Mouse (Mus musculus) B cell, adult 2 months (primary cell): ENCODE results near the gene Nup93.
"Not testable (repeated sequence)": the region's sequence is repeated elsewhere in the genome, so short reads cannot be mapped to it uniquely, and the experiment has no call there.

Experiments used
- DNase-seq, 2 experiments: peaks; one replicate each; pipeline ENCODE4 v3.0.0; 2022

Nup93 gene

DNA sequence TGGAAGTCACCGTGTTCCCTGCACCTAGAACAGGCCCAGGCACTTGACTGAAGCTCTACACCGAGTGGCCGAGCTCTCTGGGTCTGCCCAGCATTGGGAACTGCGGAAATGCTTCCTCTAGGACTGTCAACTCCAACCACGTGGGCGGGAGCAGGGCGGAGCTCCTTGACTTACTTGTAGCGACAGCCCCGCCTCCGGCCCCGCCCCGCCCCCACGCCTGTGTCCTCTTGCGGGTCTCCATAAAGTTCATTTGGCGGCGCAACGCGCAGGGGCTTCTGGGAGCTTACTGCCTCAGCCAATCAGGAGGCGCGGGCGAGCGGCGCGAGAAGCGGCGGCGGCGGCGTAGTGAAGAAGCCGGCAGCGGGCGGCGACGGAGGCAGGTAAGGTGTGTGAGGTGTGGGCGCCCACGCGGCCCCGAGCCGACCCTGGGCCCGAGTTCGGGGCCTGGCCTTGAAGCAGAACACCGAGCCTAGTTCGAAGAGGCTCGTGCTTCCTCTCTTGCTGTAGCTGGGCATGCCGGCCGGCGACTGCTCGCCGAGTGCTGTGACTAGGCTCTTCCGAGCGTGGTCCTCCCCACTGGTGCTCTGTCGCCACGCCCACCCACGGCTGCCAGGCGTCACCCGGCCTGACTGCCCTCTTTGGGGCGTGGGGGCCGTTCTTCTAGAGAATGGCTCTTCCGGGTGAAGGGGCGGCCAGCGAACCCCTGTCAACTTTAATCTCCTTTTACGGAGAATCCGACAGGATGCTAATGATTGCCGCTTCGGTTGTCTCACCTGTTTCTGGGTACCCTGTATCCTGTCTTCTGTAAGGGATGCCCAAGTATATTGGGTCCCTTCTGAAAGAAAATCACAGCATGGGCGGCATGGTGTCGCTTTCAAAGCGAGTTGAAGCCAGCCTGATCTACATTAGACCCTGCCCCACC lies at the start of gene Nup93:
Gene Nup93 (plus strand): TSS at position 313 of the 922 bp plus-strand sequence.
- peak; percentile 92 to 94 for DNase-seq

DNA sequence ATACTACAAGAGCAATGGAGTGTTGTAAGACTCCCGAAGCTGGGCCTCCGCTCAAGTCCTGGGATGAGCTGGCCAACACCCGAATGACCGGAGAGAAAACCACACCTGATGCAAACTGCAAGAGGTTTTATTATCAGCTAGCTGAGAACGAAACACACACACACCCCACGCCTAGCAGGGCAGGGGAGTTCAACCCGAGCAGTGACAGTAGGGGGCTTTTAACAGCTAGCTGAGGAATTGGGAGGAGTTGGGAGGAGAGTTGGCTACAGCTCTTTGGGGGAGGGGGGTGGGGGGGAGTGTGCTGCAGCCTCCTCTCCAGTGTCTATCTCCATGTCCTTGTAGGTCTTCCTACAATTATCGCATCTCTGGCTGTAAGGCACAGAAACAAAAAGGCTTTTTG lies 48.6 kb upstream of the Nup93 start:
- not testable (repeated sequence) for DNase-seq

DNA sequence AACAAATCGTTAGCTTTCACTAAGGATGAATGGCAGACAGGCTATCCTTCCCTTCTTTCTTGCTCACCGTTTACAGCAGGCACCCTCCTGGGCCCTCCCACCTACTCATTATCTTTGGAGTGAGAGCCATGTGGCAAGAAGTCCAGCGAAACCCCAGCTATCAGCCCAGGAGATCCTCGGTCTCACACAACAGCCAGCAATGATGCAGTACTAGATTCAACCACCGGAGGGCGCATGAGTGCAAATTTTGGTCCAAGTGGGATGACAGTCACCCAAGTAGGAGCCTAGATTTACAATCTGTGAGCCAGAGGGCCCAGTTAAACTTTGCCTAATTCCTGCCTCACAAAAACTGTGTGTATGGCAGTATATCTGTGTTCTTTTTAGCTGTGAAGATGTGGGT lies 47.1 kb upstream of the Nup93 start:
- DNase-seq = peak; percentile 91 to 92

DNA sequence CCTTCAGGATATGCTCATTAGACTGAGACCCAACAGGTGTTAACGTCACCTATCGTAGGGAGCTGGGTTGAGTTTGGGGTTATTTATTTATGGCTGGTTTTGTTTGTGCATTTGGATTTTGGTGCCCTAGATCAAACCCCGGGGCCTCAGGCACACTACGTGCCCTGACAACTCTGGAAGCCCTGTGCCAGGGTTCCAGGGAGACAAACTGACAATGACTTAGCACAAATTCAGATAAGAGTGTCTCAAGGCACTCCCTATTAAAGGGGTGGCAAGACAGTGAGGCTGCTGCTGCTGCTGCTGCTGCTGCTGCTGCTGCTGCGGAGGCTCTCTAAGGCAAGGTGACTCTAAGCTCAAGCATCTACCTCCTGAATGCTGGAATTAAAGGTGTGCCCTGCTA lies 44.8 kb upstream of the Nup93 start:
- no peak for DNase-seq

DNA sequence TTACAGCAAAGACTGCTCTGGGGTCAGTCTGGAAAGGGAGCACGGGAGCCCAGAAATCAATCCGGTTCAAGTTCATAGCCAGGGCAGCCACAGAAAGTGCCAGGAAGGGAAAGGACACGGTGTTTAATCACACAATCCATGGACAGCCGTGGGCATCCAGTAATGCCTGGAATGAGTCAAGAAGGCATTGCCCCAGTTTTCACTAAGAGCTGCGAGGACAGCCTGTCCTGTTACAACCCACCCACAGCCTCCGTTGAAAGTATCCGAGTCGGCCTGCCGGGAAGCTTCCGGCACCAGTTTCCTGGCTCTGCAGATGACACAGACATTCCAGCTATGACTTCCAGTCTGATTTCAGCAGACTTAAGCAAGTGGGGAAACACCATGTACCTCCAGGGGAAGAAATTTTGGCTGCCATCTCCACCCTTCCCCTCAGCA lies 43.0 kb upstream of the Nup93 start:
- no peak for DNase-seq

DNA sequence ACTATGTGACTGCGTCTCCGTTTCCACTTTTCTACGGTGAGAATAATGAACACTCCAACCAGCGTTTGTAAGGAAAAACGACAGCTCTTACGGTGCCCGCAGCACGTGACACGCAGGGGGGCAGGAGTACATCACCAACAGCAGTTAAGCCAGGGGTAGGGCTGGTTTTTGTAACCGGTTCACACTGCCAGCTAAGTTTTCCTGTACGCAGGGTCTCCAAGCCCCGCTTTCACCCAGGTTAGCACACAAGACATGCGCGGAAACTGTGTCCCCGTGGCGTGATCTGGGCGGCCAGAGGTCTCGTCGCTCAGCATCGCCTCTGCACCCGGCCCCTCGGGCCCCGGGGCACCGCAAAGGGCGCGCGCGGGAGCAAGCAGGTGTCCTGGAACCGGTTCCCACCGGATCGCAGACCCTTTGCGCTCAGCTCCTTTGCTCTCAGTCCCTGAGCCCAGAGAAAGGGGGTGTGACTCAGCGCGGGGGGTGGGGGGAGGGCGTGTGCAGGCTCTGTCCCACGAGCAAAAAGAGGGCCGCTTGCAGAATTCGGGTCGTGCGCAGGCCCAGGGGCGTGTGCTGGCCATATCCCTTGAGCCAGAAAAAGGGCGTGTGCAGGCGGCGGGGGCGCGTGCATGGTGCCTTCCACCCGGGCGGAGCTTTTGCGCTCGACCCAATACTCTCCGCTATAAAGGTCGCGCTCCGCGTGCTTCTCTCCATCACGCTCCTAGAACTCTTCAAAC lies 42.1 kb upstream of the Nup93 start, which contains the start of gene Mt2:
Gene Mt2 (plus strand): TSS at position 590 of the 734 bp plus-strand sequence.
- peak; percentile 23 to 33 for DNase-seq

DNA sequence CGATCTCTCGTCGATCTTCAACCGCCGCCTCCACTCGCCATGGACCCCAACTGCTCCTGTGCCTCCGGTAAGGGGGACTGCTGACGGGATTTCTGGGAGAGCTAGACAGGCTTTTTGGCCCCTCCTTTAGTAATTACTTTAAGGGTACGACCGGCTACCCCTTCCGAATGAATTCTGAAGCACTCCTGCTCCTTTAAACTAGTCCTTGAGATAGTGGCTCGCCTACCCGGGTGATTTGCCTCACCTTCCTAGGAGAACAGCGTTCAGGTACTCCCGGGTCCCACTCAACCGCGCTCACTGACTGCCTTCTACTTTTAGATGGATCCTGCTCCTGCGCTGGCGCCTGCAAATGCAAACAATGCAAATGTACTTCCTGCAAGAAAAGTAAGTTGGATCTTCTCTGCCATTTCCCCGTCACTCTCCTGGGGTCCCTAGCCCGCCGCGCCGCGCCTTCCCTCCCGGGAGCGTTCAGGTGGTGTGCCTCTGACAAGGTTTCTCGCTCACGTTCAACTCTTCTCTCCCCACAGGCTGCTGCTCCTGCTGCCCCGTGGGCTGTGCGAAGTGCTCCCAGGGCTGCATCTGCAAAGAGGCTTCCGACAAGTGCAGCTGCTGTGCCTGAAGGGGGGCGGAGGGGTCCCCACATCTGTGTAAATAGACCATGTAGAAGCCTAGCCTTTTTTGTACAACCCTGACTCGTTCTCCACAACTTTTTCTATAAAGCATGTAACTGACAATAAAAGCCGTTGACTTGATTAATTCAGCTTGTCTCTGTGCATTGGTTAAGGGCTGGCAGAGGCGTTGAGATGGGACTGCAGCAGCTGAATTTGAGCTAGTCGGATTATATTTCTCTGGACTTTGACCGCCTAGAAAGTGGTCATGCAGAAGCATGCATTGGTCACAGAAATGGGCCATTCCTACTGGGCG lies 41.3 kb upstream of the Nup93 start:
- DNase-seq = no peak

DNA sequence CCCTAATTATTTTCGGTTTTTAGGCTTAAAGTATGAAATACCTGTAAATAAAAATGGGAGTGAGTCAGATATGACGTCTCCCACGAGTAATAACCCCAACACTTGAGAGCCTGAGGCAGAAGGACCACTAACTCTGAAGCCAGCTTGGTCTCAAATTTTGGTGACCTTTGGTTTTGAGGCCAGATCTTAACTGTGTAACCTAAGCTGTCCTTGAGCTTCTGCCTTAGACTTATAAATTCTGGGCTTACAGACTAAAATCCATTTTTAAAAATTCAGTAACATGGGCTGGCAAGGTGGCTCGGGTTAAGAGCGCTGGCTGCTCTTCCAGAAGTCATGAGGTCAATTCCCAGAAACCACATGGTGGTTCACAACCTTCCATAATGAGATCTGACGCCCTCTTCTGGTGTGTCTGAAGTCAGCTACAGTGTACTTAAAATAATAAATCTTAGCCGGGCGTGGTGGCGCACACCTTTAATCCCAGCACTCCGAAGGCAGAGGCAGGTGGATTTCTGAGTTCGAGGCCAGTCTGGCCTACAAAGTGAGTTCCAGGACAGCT lies 40.4 kb upstream of the Nup93 start:
- DNase-seq = no peak

DNA sequence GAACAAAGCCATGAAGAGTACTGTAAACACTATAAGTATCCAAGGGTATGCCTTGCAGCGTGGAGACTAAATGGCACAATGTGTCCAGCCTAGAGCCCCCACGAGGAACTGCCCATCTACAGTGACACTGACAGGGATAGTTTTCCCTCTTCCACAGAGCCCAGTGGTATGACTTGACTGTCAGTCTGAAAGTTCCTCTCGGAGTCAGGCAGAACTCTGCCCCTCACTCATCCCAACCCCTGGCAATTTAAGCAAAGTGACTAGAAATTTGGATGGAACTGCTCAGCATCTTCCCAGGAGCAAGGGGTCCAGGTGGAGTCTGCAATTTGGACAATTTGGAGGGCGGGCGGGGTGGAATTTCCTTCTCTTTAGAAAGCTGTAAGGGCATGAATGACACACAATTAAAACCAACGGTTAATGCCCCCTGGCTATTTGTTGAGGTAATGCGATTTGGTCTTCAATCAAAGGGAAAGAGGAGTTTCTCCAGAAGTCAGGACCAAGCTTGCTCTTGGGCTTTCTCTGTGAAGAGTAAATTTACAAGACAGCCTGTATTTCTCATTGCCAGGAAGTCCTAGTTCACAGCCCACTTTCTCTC lies 39.6 kb upstream of the Nup93 start:
- no peak for DNase-seq

DNA sequence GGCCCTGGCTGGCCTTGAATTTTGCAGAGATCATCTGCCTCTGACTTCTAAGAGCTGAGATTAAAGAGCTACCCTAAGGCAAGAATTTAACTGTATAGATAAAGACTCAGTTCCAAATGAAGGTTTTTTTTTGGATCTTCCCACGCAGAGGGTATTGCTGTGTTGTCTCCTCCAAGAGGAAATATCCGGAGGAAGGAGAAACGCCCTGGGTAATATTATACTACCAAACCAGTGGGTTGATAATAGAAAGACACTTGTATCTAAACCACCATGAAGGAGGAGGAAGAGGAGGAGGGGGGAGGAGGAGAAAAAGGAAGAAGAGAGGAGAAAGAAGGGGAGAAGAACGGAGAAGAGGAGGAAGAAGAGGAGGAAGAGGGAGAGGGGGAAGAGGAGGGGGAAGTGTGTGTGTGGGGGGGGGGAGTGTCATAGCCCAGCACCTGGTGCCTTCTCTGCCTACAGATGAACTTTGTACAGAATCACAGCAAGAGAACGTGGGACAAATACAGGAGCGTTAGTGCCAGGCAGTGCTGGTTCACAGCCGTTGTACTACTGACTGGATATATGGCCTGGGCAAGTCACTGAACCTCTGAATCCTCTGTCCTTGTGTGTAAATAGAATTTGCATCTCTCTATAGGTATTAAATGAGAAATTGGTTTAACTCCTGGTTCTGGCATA lies 36.5 kb upstream of the Nup93 start:
- DNase-seq = no peak

DNA sequence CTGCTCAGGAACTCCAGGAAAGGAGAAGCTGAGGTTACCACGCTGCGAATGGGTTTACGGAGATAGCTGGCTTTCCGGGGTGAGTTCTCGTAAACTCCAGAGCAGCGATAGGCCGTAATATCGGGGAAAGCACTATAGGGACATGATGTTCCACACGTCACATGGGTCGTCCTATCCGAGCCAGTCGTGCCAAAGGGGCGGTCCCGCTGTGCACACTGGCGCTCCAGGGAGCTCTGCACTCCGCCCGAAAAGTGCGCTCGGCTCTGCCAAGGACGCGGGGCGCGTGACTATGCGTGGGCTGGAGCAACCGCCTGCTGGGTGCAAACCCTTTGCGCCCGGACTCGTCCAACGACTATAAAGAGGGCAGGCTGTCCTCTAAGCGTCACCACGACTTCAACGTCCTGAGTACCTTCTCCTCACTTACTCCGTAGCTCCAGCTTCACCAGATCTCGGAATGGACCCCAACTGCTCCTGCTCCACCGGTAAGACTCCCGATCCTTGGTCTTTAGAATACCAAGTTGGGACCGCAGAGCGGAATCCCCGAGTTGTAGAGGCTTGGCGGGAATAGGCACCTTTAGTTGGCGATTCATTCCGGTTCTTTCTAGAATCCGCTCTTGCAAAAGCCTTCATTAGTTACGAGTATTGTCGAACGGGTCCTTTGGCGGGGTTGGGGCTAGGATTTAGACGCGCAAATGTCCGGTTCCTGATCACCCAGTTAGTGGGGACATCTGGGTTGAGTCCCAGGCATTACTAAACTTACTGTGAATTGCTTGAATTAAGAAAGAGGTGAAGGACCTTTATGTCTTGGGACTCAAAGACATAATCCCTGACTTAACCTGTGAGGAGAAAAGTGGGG lies 35.3 kb upstream of the Nup93 start, which contains the start of gene Mt1:
Gene Mt1 (plus strand): TSS at position 226 of the 856 bp plus-strand sequence.
- DNase-seq = peak; percentile 70 to 71

DNA sequence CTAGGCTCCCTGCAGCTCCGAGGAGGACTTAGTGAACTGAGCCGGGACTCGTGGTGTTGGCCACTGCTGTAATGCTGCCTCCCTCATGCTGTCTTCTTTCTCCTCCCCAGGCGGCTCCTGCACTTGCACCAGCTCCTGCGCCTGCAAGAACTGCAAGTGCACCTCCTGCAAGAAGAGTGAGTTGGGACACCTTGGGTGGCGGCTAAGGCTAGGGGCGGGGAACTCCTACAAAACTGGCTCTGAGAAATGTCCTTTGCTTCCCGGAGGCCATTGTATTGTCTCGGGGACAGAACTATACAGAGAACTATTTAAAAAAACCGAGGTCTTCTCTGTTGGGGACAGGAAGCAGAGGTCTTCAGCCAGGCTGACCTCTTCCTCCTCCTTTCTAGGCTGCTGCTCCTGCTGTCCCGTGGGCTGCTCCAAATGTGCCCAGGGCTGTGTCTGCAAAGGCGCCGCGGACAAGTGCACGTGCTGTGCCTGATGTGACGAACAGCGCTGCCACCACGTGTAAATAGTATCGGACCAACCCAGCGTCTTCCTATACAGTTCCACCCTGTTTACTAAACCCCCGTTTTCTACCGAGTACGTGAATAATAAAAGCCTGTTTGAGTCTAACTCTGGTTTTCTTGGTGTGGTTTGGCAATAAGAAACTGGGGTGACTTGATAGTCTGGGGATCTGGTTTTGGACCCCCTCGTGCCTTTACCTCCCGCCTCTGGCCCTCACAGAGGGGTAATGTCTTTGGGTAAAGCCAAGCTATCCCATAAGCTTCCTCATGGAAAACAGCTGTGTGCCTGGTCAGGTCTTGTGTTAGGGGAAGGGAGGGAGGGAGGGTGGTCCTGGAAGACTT lies 34.4 kb upstream of the Nup93 start:
- peak in 1 of 2 experiments; percentile 13 for DNase-seq

DNA sequence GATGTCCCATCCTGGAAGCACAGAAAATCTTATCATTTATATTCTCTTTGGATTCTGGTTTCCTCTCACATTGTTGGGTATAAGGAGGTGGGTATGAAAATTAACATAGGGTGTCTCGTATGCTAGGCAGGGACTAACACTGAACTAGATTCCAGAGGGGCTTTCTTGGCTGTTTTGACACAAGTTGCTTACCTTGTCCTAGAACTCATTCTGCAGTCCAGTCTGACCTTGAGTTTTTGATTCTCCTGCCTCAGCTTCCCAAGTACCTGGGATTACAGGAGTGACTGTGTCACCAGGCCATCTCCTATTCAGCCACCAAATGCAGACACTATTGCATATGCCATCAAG lies 33.8 kb upstream of the Nup93 start:
- DNase-seq = no peak

DNA sequence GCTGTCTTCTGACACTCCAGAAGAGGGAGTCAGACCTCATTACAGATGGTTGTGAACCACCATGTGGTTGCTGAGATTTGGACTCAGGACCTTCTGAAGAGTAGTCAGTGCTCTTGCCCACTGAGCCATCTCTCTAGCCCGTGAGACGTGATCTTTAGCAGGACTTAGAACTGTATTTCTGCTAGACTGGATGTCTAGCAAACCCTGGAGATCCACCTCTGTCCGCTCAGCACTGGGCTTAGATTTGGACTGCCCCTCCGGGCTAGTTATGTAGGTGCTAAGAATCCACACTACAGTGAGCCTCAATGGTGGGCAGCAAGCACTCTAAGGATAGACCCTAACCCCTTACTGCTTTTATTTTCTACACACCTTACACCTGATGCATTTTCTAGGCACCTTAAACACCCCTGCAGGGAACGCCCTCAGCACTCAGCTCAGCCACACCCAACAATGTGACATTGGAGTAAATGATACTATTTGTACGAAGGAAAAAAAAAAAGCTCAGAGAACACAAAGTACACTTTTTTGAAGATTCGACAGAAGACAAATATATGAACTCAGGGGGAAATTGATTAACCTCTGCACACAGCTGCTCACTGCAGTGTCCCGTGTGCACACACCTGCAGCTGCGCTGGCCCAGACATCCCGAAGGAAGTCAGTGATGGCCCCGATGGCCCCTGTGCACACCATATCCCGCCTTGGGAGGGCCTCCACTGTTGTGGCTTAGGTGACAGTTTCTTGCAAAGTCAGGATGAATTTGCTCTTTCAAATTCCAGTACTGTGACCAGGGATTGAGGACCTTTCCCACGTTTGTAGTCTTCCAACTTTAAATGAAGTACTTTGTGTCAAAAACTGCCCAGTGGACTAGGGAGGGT lies 32.1 kb upstream of the Nup93 start:
- no peak for DNase-seq

DNA sequence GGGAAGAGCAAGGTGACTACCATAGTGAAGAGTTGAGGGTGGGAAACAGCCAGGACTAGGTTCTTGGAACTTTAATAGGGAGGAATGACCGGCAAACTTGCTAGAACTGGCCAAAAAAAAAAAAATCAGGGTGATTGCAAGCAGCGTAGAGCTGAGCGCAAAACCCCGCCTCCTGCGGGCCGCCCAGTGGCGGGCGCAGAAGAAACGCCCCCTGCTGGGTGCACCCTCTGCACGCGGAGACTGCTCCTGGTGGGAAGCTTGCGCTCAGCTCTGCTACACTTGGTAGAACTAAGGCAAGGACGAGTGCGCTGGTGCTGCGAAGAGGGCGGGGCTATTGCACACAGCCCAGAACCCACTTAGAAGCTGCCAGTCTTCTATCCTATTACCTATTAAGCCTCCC lies 31.2 kb upstream of the Nup93 start:
- peak; percentile 77 for DNase-seq

DNA sequence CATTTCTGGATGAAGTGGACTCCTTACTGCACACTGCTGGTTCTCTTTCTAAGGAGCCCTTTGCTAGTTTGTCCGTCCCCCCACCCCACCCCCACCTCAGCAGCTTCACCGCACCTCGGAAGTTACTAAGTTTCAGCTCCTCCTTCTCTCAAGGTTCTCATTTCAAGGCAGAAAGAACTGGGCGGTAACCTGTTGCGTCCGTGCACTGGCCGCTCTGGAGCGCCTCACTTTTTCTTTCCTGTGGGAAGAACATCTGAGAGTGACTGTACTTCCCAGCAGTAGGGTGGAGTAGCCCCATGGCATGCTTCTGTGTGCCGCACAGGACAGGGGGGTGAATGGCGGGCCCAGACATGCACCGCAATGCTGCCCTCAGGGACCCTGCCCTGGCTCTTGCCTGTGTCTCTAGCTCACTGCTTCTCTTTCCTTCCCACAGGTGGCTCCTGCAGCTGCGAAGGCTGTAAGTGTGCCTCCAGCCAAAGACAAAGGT lies 30.0 kb upstream of the Nup93 start:
- no peak for DNase-seq

DNA sequence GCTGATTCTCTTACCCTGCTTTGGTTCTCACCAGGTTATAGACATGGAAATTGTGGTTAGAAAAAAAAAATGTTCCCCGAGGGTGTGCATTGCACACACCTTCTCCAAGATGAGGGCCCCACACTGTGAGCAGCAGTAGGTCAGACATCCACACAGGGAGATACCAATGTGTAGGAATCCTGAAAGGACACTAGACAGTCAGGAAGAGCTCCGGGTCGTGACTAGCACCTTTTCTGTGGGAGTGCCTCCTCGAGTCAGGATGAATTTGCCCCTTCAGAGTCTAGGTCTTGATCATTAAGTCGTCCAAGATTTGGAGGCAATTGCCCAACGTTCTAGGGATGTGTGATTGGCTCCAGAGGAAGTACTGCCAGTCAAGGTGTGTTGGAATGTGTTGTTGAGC lies 28.6 kb upstream of the Nup93 start:
- no peak for DNase-seq

DNA sequence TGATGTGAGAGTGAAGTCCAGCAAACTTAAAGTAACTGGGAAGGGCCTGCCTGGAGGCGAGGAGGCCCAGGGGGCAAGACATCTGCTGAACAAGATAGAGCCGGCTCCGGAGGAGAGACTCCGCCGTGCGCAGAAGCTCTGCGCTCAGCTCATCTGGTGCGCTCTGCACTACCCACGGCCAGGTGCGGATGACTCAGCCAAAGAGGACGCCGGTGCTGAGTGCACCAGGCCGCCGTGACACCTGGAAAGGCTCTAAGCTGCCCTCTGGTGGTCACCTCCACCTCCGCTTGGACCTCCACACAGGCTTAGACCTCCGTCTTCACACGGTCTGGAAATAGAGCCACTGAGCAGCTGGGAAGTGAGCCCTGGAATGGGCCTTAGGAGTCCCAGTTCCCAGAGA lies 27.8 kb upstream of the Nup93 start:
- DNase-seq = peak; percentile 80 to 81
